Mouse (Mus musculus) gastrocnemius, postnatal 14 days (tissue): Measurements from ENCODE around the gene Rpa2. TPM values are rescaled to one million over a fixed set of nuclear protein-coding genes. Genes with fewer than 3 reads are reported as not detected.
"Not testable (repeated sequence)": the region's sequence is repeated elsewhere in the genome, so short reads cannot be mapped to it uniquely, and the experiment has no call there.

Source experiments
- DNase-seq: peaks from one replicate; pipeline ENCODE4 v3.0.0; 2021; ENCODE audit warnings: mixed read lengths
- intact Hi-C: fragments of 180-260 bp; cut with DNase I; formaldehyde crosslinking; loops from one replicate; pipeline ENCODE4 v1.15.1; 2025; ENCODE audit warnings: low total_unique reads
- long read RNA-seq, 2 experiments: library from polyadenylated mRNA; stranded (forward); transcript quantifications; one replicate each; pipeline ENCODE4 v2.0.0; 2021
- total RNA-seq, 2 experiments: library from RNA; stranded (reverse); gene quantifications; 2 replicates each; pipeline ENCODE4 v1.2.3; 2021

The Rpa2 gene
- 10 to 100 TPM; 14.1 to 14.9 TPM for total RNA-seq
- long read RNA-seq, experiment 1, transcript Rpa2-201 (9 exons, 1,813 nt) = major isoform, 26 of 31 reads
- long read RNA-seq, experiment 1, partial matches to known transcripts = 2 of 31 reads
- long read RNA-seq, experiment 1, other reads (novel, unspliced or antisense) = 3 of 31 reads
- long read RNA-seq, experiment 2, transcript Rpa2-201 (9 exons, 1,813 nt) = major isoform, 37 of 37 reads
- long read RNA-seq, experiment 2, partial matches to known transcripts = 0 of 37 reads
- long read RNA-seq, experiment 2, other reads (novel, unspliced or antisense) = 0 of 37 reads

DNA sequence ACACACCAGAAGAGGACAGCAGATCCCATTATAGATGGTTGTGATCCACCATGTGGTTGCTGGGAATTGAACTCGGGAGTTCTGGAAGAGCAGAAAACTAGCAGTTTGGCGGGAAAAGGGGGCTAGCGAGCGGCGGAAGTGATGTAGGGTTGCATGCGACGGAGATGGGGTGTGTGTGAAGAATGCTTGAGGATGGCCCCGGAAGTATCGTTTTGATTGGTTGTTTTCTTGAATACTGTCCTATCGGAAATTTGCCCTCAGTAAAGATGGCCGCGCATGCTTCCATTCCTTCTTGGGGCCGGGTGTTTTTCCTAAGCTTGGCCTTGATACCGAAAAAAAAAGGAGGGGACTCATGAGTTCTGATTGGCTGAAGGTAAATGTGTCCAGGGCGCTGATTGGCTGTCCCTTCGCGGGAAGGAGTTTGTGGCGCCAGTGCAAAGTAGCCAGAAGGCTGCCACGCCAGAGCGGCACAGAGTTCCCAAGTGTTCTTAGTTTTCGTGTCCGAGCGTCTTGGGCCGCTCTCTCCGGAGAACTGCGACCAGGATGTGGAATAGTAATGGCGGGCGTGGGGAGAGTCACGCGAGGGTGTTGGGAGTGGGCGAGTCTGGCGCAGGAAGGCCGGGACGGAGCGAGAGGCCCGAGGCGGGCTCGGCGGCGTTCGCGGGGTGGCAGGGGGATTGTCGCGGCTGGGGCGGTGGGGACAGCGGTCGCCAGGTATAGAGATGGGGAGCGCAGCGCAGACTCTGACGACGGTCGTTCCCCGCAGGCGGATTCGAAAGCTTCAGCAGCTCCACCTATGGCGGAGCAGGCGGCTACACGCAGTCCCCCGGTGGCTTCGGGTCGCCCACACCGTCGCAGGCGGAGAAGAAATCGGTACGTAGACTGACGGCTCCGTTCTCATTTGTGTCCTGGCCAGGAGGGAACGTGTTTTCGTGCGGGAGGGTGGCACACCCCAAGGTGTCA lies at the start of gene Rpa2:
Gene Rpa2, plus strand, starts transcription at position 419 of the 963 bp plus-strand sequence.
- intact Hi-C loops = no loop called here

DNA sequence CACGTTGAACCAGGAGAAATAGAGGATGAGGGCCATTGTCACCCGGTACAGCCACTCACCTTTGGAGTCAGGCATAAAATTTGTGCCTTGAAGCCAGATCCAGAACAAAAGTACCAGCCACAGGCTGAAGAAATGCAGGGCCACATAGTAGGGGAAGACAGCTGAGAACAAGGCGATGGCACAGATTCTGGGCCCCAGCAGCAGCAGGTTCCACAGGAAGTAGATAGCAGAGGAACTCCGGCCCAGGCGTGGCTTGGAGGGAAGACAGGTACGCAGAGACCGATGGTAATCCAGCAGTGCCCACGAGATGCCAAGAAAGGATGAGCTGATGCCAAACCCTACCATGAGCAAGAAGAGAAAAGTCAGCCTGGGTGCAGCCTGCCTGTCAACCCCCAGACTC lies 39.9 kb upstream of the Rpa2 start:
- intact Hi-C loops = no loop called here
- no peak for DNase-seq

More for the DNA sequence above, at the start of gene Rpa2:
- DNase-seq = peak; percentile 96

DNA sequence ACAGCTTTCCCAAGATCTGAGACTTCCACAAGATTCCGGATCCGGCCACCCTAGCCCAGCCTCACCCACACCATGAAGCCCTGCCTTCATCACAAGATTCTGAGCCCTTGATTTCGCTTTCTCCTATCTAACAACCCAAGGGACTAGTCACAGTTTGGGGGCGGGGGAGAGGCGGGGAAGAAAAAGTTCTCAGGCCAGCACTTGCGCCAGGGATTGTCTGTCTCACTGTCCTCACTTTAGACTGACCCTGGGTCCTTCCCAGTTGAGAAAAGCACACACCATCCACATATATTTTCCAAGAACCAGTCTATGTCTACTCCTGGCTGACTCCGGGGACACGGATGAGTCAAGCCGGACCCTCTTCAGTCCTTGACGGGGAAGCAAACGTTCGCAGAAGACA lies 36.5 kb upstream of the Rpa2 start:
- no peak for DNase-seq
- intact Hi-C loops = no loop called here

DNA sequence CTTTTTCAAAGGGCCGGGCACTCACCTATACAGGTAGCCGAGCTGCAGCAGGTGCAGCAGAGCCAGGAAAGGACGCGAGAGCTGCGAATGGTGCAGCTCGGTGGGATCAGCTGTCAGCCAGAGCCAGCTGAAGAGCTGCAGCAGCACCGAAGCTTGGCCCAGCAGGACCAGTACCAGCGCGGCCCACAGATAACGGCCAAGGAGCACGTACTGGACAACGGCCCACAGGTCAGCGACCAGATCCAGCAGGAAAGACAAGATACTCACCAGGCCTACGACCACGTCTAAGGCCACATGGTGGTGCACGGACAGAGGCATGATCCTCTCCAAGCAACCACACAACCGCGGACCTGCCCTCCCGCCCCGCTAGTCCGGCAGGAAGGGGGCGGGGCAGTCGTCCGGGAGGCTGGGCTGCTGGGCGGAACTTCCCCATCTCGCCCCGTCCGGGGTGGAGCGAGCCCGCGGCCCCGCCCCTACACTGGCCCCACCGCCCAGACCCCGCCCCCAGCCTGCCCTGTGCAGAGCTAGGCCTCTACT lies 35.9 kb upstream of the Rpa2 start, which contains the start of gene Xkr8:
Gene Xkr8, minus strand, starts transcription at position 399 of the 537 bp plus-strand sequence.
- intact Hi-C loops = no loop called here
- peak; percentile 96 for DNase-seq

DNA sequence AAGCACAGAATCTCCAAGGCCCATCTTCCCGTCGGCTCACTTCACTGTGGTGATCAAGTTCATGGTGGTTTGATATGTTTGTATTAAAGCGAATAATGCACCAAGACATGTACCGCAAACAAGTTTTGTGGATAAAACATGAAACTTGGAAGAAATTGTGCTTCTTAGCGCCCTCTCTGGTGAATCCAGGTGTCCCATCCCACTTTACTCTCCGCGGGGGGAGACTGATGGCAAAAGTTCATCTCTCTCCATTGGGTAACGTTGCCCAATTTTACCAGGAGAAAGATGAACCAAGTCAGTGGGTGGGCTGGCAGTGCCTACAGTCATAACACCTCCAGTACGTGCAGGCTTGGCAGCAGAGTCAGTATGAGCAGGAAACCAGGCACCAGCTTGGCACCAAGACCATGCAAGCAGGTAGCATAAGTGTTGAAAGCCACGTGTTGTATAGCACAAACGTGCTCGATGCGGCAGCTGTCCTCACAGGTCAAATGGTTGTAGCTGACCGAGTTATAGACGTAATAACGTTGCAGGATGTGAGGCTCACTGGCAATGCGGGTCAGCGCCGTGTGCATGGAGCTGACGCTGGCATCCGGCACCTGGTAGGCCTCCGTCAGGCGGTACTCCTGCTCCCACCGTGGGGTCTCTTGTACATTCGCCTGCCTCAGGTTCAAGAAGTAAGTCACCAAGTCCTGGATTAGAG lies 34.9 kb upstream of the Rpa2 start:
- no peak for DNase-seq
- intact Hi-C loops = no loop called here

DNA sequence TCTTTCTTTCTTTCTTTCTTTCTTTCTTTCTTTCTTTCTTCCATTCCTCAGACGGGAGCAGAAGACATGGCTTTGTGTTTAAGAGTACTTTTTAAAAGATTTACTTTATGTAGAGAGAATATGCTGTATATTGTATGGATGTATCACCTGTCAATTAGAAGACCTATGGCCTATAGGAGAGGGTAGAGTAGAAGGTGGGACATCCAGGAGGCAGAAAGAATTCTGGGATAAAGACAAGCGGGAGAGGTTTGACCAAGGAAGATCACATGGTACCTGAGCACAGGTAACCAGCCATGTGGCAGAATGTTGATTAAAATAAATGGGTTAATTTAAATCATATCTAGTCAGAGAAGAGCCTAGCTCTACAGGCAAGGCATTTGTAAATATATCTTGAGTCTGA lies 33.4 kb upstream of the Rpa2 start:
- no peak for DNase-seq
- intact Hi-C loops = no loop called here

DNA sequence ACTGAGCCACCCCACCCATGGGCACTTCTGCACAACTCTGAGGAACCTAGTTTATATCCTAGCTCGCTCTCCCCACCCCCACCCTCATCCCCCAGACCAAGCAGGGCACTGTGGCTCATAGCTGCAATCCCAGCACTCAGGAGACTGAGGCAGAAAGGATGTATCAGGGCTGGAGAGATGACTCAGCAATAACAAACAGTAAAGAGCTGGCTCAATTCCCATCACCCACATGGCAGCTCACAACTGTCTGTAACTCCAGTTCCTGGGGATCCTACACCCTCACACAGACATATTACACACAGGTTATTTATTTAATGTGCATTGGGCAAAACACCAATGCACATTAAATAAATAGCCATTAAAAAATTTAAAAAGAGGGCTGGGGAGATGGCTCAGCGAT lies 32.7 kb upstream of the Rpa2 start:
- DNase-seq = no peak
- intact Hi-C loops = no loop called here

DNA sequence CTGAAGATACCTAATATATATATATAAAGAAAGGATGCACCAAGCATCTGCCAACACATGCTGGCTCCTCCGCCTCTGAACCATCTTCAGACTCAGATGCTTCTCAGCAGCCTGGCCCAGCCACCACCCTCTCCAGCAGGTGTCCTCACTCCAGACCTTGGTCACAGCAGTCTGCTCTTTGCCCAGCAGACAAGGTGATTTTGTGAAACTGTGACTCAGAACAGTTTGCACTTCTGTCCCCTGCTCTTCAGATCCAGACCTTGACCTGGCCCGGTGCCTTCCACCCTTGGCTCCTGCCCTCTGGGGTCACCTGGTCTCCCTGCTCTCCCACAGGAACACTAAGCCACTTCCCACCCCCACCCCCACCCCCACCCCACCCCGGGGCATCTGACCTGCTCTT lies 32.2 kb upstream of the Rpa2 start:
- intact Hi-C loops = no loop called here
- no peak for DNase-seq

DNA sequence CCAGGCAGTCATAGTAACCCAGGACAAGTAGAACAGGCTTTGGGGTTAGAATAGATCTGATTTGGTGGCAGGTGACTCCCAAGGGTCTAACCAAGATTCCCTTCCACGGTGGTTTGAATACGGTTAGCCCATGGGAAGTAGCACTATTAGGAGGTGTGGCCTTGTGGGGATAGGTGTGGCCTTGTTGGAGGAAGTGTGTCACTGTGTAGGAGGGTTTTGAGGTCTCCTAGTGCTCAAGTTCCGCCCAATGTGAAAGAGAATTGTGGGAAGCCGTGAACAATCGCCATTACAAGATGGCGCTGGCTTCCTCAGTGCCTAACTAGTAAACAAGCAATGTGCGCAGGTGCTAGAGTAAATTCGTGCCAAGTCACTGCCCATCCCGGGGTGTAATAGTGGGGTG lies 31.0 kb upstream of the Rpa2 start:
- DNase-seq, intact Hi-C loops: not testable (repeated sequence)

DNA sequence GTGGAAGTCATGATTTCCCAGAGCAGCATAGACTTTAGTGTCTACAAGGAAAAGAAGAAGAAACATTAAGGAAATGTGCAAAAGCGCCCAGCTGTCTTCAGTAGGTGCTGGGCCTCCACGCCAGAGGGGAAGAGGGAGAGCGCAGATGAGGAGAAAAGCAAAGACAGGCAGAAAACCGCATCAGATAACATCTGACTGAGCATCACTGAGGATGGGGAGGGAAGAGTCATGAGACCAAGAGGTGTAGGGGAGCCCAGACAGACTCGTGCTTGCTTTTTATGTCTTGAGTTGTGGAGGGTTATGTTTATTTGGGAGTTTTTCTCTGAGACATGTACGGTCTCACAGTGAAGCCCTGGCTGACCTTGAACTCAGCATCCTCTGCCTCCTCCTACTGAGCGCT lies 26.6 kb upstream of the Rpa2 start:
- intact Hi-C loops = no loop called here
- DNase-seq = no peak

DNA sequence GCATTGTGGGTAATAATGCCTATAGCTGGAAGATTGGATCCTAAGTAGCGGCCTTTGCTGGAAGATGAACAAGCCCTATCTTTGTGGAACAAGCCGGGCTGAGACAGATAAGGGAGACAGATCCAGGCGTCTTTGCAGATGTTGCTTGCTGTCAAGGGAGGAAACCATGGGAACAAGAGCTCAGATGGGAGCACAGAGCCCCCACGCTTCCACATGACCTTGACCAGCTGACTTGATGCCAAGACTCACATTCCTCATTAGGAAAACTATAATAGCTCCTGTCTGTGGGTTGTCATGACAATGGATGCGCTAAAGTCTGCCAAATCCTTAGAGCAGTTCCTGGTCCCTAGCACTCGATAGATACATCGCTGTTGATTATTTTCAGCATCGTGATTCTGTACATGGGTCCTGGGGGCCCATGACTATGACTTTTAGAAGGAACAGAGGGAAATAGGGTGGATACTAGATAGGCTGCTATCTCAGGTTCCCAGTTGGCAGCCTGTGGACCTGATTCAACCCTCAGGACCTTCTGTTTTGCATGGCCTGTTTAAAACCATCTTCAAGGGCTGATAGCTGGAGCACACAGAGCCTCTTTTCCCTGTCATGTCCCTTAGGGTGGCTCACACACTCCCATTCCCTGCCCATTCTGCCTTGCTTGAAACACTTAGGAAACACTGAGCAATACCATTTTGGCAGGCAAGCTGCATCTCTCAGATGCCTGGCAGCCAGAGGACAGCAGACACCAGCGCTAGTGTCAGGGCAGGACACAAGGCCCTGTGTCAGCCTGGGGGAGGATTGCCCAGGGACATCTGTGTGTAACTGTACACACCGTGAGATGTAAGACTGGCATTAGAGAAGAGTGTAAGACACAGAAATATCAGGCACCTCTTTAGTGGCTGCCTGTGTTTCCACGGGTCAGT lies 23.9 kb upstream of the Rpa2 start:
- DNase-seq = peak; percentile 37
- intact Hi-C loops = no loop called here

DNA sequence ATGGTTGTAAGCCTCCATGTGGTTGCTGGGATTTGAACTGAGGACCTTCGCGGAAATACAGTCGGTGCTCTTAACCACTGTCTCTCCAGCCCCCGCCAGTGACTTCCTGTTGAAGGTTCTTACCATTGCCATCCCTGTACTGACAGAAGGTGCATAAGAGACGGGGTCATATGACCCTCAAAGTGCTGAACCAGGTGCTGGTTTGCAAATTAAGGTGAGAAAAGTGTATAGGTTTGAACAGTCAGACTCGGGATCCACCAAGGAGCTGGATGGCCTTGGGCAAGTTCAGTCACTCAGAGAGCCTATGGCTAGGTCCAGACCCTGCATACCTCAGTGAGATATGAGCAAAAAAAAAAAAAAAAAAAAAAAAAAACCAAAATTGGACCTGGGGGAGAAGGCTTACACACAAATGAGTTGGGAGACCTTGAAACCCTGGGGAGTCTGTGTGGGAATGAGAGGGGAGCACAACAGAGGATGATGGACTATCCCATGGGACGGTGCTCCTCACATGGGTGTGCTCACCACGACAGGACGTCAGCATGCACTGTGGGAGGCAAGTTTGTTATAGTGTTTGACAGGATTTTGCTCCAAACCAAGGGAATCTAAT lies 21.1 kb upstream of the Rpa2 start:
- intact Hi-C loops = no loop called here

DNA sequence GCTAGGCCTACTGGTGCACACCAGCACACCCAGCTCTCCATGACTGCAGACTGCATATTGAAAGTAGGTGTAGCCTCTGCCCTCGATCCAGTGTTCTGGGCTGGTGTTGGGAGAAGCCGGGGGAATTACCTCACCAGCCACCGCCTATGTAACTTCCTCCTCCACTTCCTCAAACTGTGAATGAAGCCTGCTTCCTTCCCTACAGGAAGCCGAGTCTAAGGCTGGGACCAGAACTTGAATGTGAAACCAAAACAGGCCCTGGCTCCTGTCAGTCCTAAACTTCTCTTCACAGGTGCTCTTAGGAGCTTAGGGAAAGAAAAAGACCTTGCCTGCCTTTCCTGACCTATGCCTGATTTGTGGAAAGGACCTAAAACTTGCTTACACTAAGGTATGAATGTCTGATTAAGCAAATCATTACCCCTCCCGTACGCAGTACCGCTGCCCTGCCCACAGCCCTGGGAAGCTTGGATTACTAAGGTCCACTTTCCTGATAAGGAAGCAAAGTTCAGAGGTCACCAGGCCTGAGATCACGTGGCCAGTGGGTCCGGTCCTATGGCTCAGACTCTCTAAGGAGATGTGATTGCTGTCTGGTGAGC lies 20.4 kb upstream of the Rpa2 start:
- intact Hi-C loops = no loop called here
- DNase-seq = no peak

More for the DNA sequence above, 21.1 kb upstream of the Rpa2 start:
- no peak for DNase-seq

DNA sequence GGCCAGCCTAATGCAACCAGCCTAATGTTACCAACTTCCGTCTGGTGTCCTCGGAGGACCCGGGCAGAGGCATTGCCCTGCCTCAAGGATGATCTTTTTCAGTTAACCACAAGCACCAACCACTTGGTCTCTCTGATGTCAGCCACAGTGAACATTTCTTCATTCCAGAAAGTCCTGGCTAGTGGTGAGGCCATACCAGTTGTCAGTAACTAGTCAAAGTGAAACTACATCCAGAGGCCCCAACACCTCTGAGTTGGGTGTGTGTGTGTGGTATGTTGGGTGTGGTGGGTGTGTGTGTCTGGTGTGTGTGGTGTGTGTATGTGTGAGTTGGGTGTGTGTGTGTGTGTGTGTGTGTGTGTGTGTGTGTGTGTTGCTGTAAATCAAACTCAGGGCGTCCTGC lies 19.4 kb upstream of the Rpa2 start:
- intact Hi-C loops = no loop called here
- no peak for DNase-seq

DNA sequence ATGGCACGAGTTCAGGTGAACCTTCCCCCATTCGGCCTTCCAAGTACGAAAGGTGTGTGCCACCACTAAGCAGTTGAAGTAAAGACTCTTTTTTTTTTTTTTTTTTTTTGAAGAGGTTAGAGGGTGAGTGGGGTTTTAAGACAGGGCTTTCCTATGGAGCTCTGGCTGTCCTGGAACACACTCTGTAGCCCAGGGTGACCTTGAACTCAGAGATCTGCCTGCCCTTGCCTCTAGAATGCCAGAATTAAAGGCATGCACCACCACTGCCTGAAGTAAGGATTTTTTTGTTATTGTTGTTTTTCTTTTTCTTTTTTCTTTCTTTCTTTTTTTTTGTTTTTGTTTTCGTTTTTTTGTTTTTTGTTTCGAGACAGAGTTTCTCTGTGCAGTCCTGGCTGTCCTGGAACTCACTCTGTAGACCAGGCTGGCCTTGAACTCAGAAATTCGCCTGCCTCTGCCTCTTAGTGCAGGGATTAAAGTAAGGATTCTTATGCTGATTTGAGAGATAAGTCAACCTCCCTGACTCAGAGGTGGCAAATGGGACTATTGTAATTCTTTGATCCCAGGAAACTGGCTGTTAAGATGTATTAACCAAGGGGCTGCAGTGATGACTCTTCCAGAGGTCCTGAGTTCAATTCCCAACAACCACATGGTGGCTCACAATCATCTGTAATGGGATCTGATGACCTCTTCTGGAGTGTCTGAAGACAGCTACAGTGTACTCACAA lies 18.7 kb upstream of the Rpa2 start:
- intact Hi-C loops = no loop called here
- DNase-seq = no peak

DNA sequence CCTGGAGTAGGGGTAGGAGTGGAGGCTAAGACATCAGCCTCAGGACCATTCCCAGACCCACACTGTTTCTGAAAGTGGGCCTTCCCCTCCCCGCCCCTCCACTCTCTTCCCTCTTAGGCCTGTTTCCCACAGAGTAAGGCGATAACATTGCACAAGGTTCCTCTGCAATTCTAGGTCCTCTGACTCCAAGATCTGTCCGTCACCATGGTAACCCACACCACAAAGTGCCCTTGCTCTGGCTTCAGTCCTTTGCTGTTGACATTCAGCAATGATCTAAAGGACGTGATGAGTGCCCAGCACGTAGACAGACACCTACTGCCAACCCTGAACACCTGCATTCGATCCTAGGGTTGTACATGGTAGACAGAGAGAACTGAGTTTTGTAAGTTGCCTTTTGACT lies 15.1 kb upstream of the Rpa2 start:
- DNase-seq = no peak
- intact Hi-C loops = no loop called here

DNA sequence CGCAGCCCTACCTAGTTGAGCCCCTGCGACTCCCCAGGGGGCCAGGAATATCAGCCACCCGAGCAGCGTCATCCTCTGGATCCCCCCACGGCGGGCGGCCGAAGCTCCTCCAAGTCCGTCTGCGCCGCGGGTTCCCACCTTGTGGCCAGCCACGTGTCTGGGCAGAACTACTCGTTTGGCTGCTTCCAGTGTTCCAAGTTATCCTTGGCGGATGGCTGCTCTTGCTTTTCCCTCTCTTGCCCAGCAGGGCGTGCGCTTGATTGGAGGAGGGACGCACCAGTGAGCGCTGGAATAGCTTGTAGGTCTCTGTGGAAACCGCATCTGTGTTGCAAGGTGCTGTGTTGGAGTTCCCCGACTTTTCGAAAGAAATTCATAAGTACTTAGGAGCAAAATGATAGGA lies 11.2 kb upstream of the Rpa2 start, which contains the start of gene Smpdl3b:
Gene Smpdl3b, minus strand, starts transcription at position 279 of the 400 bp plus-strand sequence.
- intact Hi-C loops = no loop called here

More for the DNA sequence above, 11.2 kb upstream of the Rpa2 start, which contains the start of gene Smpdl3b:
- DNase-seq = peak; percentile 81
